In the genomic region with DNA sequence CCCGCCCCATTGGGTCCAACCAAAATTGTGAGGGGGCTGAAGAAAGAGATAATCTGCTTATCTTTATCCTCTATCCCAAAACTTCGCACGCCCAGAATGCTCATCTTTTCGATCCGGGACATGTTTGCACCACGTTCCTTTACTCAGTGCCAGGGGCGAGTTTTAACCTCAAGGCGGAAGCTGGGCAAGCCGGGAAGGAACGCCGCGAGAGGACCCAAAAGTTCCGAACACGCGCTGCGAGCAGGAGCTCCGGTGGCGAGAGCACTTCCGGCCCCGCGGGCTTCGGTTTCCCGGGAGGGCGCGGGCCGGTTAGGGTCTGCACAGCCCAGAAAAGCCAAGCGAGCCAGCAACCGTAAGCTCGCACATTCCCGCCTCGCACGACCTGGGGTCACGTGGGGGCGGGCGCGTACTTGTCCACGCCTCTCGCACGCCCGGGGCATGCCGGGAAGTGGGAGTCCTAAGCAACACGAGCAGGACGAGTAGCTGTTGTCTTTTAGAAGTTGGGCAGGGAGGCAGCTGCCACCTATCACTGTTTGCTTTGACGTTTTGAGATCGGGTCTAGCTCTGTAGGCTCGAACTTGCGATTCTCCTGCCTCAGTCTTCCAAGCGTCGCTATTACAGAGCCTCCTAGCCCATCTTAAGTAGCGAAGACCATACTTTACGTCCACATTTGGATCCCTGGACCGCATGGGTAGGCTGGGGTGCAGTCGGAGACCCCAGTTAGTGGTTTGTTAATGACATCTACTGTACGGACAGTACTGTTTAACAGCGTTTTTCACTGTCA, we compare ENCODE assay signal across 7 mouse cellular contexts. TPM values are rescaled to one million over a fixed set of nuclear protein-coding genes. Genes with fewer than 3 reads are reported as not detected.
A peak's percentile ranks its signal among the peaks of the same experiment; 100 is the strongest.
DNase-seq lines count a peak whose midpoint lies in the region; ATAC-seq lines count a peak whose summit lies in the region.

A gene (minus strand): TSS at position 386 of the 784 bp plus-strand sequence.

- DNase-seq in adrenal gland, postnatal 14 days = peak; percentile 96
- DNase-seq in embryonic facial prominence, embryonic 11.5 days (ENCODE audit: low spot score) = peak; percentile 93
- DNase-seq in kidney, adult 11 months = peak; percentile 89
- peak; percentile 92 for DNase-seq in limb, embryonic 10.5 days (ENCODE audit: low spot score)
- peak; percentile 90 for DNase-seq in spleen, adult 12 weeks (ENCODE audit: low spot score)

- peak within 1 kb of the TSS; percentile 84 for H3K9ac ChIP-seq in embryonic facial prominence, embryonic 11.5 days (replicated peaks; ENCODE audit: low read length)
- H3K9ac ChIP-seq in midbrain, embryonic 13.5 days (replicated peaks) = peak within 1 kb of the TSS; percentile 71

- no peaks in the 10 kb centered on the region for H3K4me1 ChIP-seq in embryonic facial prominence, embryonic 11.5 days (ENCODE audit: control insufficient read depth, insufficient read depth, low read length)
- H3K4me1 ChIP-seq in limb, embryonic 10.5 days = peaks cover 16% of the 10 kb centered on the region
- H3K4me1 ChIP-seq in midbrain, embryonic 13.5 days (replicated peaks) = peaks cover 9% of the 10 kb centered on the region

- peak within 1 kb of the TSS; percentile 77 for H3K4me3 ChIP-seq in embryonic facial prominence, embryonic 11.5 days (ENCODE audit: low read depth, low read length)
- peak within 1 kb of the TSS; percentile 76 for H3K4me3 ChIP-seq in limb, embryonic 10.5 days
- H3K4me3 ChIP-seq in midbrain, embryonic 13.5 days (replicated peaks) = peak within 1 kb of the TSS; percentile 76

- H3K36me3 ChIP-seq in embryonic facial prominence, embryonic 11.5 days (replicated peaks; ENCODE audit: control insufficient read depth, insufficient read depth, low read depth, low read length) = no peaks in the 10 kb centered on the region
- peaks cover 13% of the 10 kb centered on the region; the same call in 1 of the 2 replicates for H3K36me3 ChIP-seq in limb, embryonic 10.5 days
- no peaks in the 10 kb centered on the region for H3K36me3 ChIP-seq in midbrain, embryonic 13.5 days

- H3K27ac ChIP-seq in embryonic facial prominence, embryonic 11.5 days (replicated peaks; ENCODE audit: low read depth, low read length) = peak within 1 kb of the TSS; percentile 73
- peak within 1 kb of the TSS; percentile 95 for H3K27ac ChIP-seq in limb, embryonic 10.5 days
- H3K27ac ChIP-seq in midbrain, embryonic 13.5 days = 0 out of 2 replicates have a peak within 1 kb of the TSS, but pooled peaks have one; percentile 14

- WGBS in embryonic facial prominence, embryonic 11.5 days = 5% methylated on average over 55 of the region's 55 CpGs
- 5% methylated on average over 55 of the region's 55 CpGs for WGBS in limb, embryonic 10.5 days
- WGBS in midbrain, embryonic 13.5 days = 5% methylated on average over 54 of the region's 55 CpGs

- H3K4me2 ChIP-seq in embryonic facial prominence, embryonic 11.5 days (ENCODE audit: low read depth, low read length) = peak within 1 kb of the TSS; percentile 89
- peak within 1 kb of the TSS; percentile 88 for H3K4me2 ChIP-seq in midbrain, embryonic 13.5 days (replicated peaks)

- ATAC-seq in embryonic facial prominence, embryonic 11.5 days (replicated peaks; ENCODE audit: insufficient number of reproducible peaks, low FRiP score, low TSS enrichment, low read depth) = peak; percentile 93
- ATAC-seq in granulocyte monocyte progenitor cell, adult 5-6 weeks (replicated peaks; ENCODE audit: poor library complexity, severe bottlenecking) = peak; percentile 97
- peak; percentile 97 for ATAC-seq in midbrain, embryonic 13.5 days

- no peaks in the 10 kb centered on the region for H3K27me3 ChIP-seq in embryonic facial prominence, embryonic 11.5 days (ENCODE audit: control insufficient read depth, insufficient read depth, low read length)
- no peaks in the 10 kb centered on the region for H3K27me3 ChIP-seq in limb, embryonic 10.5 days (ENCODE audit: low read depth, poor library complexity, severe bottlenecking)
- H3K27me3 ChIP-seq in midbrain, embryonic 13.5 days = no peaks in the 10 kb centered on the region

- no peaks in the 10 kb centered on the region for H3K9me3 ChIP-seq in embryonic facial prominence, embryonic 11.5 days (replicated peaks; ENCODE audit: control insufficient read depth, low read length)
- no peaks in the 10 kb centered on the region for H3K9me3 ChIP-seq in limb, embryonic 10.5 days (replicated peaks)
- no peaks in the 10 kb centered on the region for H3K9me3 ChIP-seq in midbrain, embryonic 13.5 days

RNA-seq across cellular contexts. Expression of the gene that starts here (rescaled TPM):
- total RNA-seq in adrenal gland, postnatal 14 days (2021) = 15.8 and 17.7 TPM in 2 replicates
- polyA plus RNA-seq in embryonic facial prominence, embryonic 11.5 days (2014; fragmentation: Nextera tagmentation; extraction: Ambion mirVana) = 26.5 and 26.8 TPM in 2 replicates
- 58.0 and 59.9 TPM in 2 replicates for total RNA-seq in granulocyte monocyte progenitor cell, adult 5-6 weeks (2014; fragmentation: Nextera tagmentation)
- total RNA-seq in granulocyte monocyte progenitor cell, adult 5-6 weeks (2017) = 67.4 and 85.2 TPM in 2 replicates
- 24.2 and 28.1 TPM in 2 replicates for polyA plus RNA-seq in limb, embryonic 10.5 days (2016; fragmentation: Nextera tagmentation; extraction: Ambion mirVana)
- 13.0 and 14.3 TPM in 2 replicates for polyA plus RNA-seq in midbrain, embryonic 13.5 days (2015; fragmentation: Nextera tagmentation; extraction: Ambion mirVana)

Comparison
In these comparisons a context has a peak if more than half of its experiments do, and no peak if none do; other contexts are left out.
1. Peak in every context shown above with its lines: DNase-seq, ATAC-seq, H3K4me3 ChIP-seq and H3K27ac ChIP-seq.
2. H3K27ac ChIP-seq: peak in every context shown above with its lines; median percentile 95 in limb, embryonic 10.5 days; 73 in embryonic facial prominence, embryonic 11.5 days; 14 in midbrain, embryonic 13.5 days.